Mouse (Mus musculus) ES-E14 (cell line): ENCODE results near the gene Ablim1. TPM values are rescaled to one million over a fixed set of nuclear protein-coding genes. Genes with fewer than 3 reads are reported as not detected.

Experiments
- DNase-seq: peaks from one replicate; pipeline ENCODE4 v3.0.0-alpha.2; 2013; ENCODE audit warnings: low read depth, low spot score
- H3K27ac ChIP-seq: 2 replicates; pipeline ENCODE4 v1.5.1; 2012; ENCODE audit warnings: low read depth, mild to moderate bottlenecking, low read length, moderate library complexity, mixed read lengths; ENCODE audit not compliant: poor library complexity, insufficient read depth, severe bottlenecking
- H3K36me3 ChIP-seq: 2 replicates; pipeline ENCODE4 v1.6.1; 2012; ENCODE audit warnings: mild to moderate bottlenecking, low read length, moderate library complexity, mixed read lengths; ENCODE audit not compliant: control insufficient read depth, poor library complexity, insufficient read depth, severe bottlenecking
- H3K4me1 ChIP-seq, 2 experiments: fragments of 150-350 bp in 1 of 2; sonication (generic) in 1 of 2; 2 replicates each; pipeline ENCODE4 v1.6.1; 2012; ENCODE audit warnings: low read length in 2 of 2, mild to moderate bottlenecking in 1 of 2, mixed read lengths in 1 of 2; ENCODE audit not compliant: control insufficient read depth in 2 of 2, insufficient read depth in 2 of 2, poor library complexity in 1 of 2
- H3K4me3 ChIP-seq, 2 experiments: fragments of 150-350 bp in 1 of 2; sonication (generic) in 1 of 2; 2 replicates each; pipeline ENCODE4 v1.5.1; 2012; ENCODE audit warnings: low read length in 2 of 2, low read depth in 1 of 2, mild to moderate bottlenecking in 1 of 2, mixed read lengths in 1 of 2; ENCODE audit not compliant: insufficient read depth in 1 of 2, poor library complexity in 1 of 2, severe bottlenecking in 1 of 2
- H3K9ac ChIP-seq: 2 replicates; pipeline ENCODE4 v1.6.1; 2012; ENCODE audit warnings: low read depth, mild to moderate bottlenecking, low read length, mixed read lengths; ENCODE audit not compliant: poor library complexity, insufficient read depth, severe bottlenecking
- H3K9me3 ChIP-seq: fragments of 150-350 bp; sonication (generic); 2 replicates; pipeline ENCODE4 v1.6.1; 2012; ENCODE audit warnings: low read depth, mild to moderate bottlenecking, low read length; ENCODE audit not compliant: control insufficient read depth, insufficient read depth
- CHD2 ChIP-seq: IDR thresholded peaks from 2 replicates; pipeline ENCODE4 v1.6.1; 2014; ENCODE audit warnings: mild to moderate bottlenecking, low read depth, low read length, inconsistent platforms
- HCFC1 ChIP-seq: IDR thresholded peaks from 2 replicates; pipeline ENCODE4 v1.6.1; 2012; ENCODE audit warnings: low read length, inconsistent platforms, borderline replicate concordance; ENCODE audit not compliant: insufficient read depth
- MAFK ChIP-seq: IDR thresholded peaks from 2 replicates; pipeline ENCODE4 v1.6.1; 2014; ENCODE audit warnings: mild to moderate bottlenecking, low read depth, low read length, inconsistent platforms; ENCODE audit not compliant: insufficient read depth
- ZC3H11A ChIP-seq: IDR thresholded peaks from 2 replicates; pipeline ENCODE4 v1.6.1; 2012; ENCODE audit warnings: low read depth, mild to moderate bottlenecking, inconsistent platforms, low read length, borderline replicate concordance
- ZNF384 ChIP-seq: IDR thresholded peaks from 2 replicates; pipeline ENCODE4 v1.6.1; 2012; ENCODE audit warnings: low read depth, low read length, inconsistent platforms
- in situ Hi-C, 2 experiments: fragments of 600-800 bp; cut with MboI; formaldehyde crosslinking; loops; one replicate each; pipeline ENCODE4 v1.15.1; 2025; ENCODE audit warnings: low sequenced_read_pairs in 2 of 2, inconsistent platforms in 1 of 2; ENCODE audit not compliant: unreplicated experiment in 2 of 2
- total RNA-seq: library from RNA; depleted of rRNA; stranded (reverse); fragments of 300-350 nt; gene quantifications from 2 replicates; pipeline ENCODE4 v1.2.3, GENCODE M21; 2012

Ablim1 gene
- total RNA-seq, 1 experiment = 5.4 TPM

DNA sequence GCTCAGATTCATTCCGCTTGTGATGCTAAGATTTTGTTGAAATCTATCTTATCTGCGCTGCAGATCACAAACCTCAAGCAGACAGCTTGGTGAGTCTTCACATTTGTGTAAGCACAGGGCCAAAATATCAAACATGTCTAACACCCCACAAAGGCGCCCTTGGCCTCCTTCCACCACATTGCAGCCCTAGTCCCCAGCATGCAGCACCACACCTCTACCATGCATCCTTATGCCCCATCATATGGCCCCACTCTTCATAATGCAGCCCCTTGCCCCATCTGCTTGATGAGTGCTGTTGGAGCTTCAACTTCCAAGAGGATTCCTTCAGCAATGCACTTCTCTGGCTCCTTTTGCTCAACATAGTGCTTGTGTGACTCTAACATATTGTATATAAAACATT is 85.6 kb downstream of the Ablim1 start:
- no peak overlapping the region for H3K4me3 ChIP-seq
- in situ Hi-C loops = no loop called here
- TF ChIP-seq ZNF384 = no peak
- TF ChIP-seq CHD2 = no peak
- no peak for TF ChIP-seq MAFK
- TF ChIP-seq ZC3H11A = no peak
- TF ChIP-seq HCFC1 = no peak
- no peaks in the 10 kb centered on the region for H3K9me3 ChIP-seq
- H3K9ac ChIP-seq = no peak overlapping the region
- peaks cover 0 to under 1% of the 10 kb centered on the region in 2 experiments; a peak in 1 of 4 replicates for H3K4me1 ChIP-seq
- DNase-seq = no peak
- H3K36me3 ChIP-seq = no peaks in the 10 kb centered on the region
- no peak overlapping the region for H3K27ac ChIP-seq

DNA sequence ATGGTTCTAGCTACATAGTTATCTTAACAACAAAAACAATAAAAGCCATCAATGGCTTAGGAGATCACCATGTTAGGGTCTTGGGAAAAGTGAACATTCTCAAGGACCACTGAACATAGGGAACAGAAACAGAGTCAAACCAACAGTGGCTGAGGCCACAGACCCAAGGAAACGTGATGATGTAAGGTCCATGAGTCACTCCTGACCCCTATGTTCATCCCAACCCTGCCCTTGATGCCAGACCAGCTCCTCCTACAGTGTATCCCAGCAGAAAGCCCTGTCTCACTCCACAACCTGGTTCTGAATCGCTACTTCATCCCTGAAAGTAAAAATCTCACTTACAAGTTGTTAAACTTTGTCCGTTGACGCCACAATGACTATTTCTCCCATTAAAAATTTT is 86.1 kb downstream of the Ablim1 start:
- in situ Hi-C loops = no loop called here

DNA sequence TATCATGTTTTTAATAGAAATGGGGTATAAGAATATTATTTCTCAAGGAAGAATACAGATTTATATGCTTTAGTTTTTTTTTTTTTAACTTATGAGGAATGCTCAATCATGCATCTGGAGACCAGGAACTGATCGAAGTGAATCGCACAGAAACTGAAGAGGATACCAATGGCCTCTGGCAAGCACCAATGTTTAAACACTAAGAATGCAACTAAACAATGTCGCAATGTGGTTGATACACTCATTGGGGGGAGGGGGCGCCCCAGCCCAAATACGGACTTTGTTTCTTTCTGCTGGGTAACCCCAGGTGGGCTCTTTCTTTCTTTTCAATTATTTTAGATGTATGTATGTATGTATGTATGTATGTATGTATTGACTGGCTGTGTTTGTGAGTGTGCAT is 90.3 kb downstream of the Ablim1 start:
- DNase-seq = no peak
- Histone ChIP-seq H3K4me3 (no peak overlapping the region), H3K27ac (no peak overlapping the region), H3K9me3 (no peaks in the 10 kb centered on the region), H3K36me3 (no peaks in the 10 kb centered on the region), H3K4me1 (peaks cover 0 to 3% of the 10 kb centered on the region in 2 experiments; a peak in 1 of 4 replicates), H3K9ac (no peak overlapping the region)
- TF ChIP-seq ZNF384 (no peak), CHD2 (no peak), MAFK (no peak), HCFC1 (no peak), ZC3H11A (no peak)
- in situ Hi-C loops = no loop called here

More for the DNA sequence above, 86.1 kb downstream of the Ablim1 start:
- Histone ChIP-seq H3K9ac (no peak overlapping the region), H3K36me3 (no peaks in the 10 kb centered on the region), H3K9me3 (no peaks in the 10 kb centered on the region), H3K27ac (no peak overlapping the region), H3K4me1 (peaks cover 0 to 3% of the 10 kb centered on the region in 2 experiments; a peak in 1 of 4 replicates), H3K4me3 (no peak overlapping the region)
- no peak for TF ChIP-seq HCFC1
- TF ChIP-seq CHD2 = no peak
- no peak for TF ChIP-seq MAFK
- TF ChIP-seq ZNF384 = no peak
- TF ChIP-seq ZC3H11A = no peak
- DNase-seq = no peak

DNA sequence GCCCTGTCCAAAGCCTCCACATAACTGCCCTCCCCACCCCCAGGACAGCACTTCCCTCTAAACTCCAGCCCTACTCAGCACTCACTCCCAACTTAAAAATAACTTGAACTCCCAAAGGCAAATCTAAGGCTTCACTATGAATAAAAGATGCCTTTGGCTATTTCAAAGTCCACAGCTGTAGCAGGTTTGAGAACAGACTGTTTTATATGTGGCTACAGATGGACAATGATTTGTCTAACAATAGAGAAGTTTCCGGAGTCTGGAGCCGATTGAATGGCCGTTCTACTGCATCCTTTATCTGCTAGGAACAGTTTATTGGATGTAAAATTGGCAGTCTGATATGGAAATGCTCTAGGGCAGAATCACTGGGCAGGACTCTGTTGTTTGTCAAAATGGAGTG is 91.0 kb downstream of the Ablim1 start:
- no peak for DNase-seq

More for the DNA sequence above, 91.0 kb downstream of the Ablim1 start:
- H3K4me1 ChIP-seq = peaks cover 0 to 3% of the 10 kb centered on the region in 2 experiments; a peak in 1 of 4 replicates
- no peak for TF ChIP-seq MAFK
- TF ChIP-seq CHD2 = no peak
- TF ChIP-seq HCFC1 = no peak
- TF ChIP-seq ZC3H11A = no peak
- TF ChIP-seq ZNF384 = no peak
- H3K36me3 ChIP-seq = no peaks in the 10 kb centered on the region
- H3K9ac ChIP-seq = no peak overlapping the region
- in situ Hi-C loops = no loop called here
- H3K27ac ChIP-seq = no peak overlapping the region
- H3K4me3 ChIP-seq = no peak overlapping the region
- H3K9me3 ChIP-seq = no peaks in the 10 kb centered on the region
